Mouse (Mus musculus) liver, embryonic 14.5 days (tissue): ENCODE data around the gene Rsph10b.
A peak's percentile ranks its signal among the peaks of the same experiment; 100 is the strongest.

ENCODE experiments used
- CTCF ChIP-seq: IDR thresholded peaks from 2 replicates; pipeline ENCODE4 v1.5.1; 2016; ENCODE audit warnings: antibody characterized with exemption, low read depth, control low read depth
- EP300 ChIP-seq: IDR thresholded peaks from 2 replicates; pipeline ENCODE4 v1.6.1; 2016; ENCODE audit warnings: antibody characterized with exemption, low read depth

DNA sequence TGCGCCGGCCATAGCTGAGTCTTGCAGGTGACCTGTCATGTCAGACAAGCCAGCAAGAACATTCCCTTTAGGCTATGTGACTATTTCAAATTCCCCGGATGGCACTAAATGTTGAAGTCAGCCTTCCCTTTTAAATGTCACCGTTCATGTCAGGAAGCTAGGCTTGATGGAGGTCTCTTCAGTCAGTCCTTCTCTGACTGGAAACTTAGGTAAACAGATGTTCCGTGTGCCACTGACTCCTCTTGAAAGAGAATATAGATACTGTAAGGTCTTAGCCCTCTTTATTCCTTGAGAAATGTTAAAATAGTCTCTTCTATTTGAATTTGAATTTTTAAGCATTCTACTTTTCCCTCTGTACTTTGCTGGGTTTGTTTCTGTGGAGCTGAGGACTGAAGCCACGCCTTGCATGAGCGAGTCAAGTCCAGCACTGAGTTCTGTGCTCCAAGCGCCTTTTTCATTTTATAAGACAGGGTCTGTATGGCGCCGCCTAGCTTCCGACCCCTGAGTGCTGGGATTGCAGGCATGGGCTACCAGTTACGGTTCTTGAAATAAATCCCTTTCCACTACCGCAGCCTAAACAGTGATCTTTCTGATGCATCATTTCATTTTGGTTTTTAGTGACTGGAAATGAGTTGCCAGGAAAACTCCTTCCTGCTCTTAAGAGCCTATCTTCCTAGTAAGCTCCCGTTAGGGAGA, 35.1 kb upstream of the Rsph10b start, which contains the start of gene Ankrd61:
- TF ChIP-seq CTCF (0 out of 2 replicates have a peak, but pooled peaks have one; percentile 18), EP300 (no peak)
